Mouse (Mus musculus) brown adipose tissue, adult 24 weeks (tissue): ENCODE measurements around the gene Pm20d1. TPM values are rescaled to one million over a fixed set of nuclear protein-coding genes. Genes with fewer than 3 reads are reported as not detected.

Experiments used
- H3K27ac ChIP-seq: fragments of 200-500 bp; replicated peaks from 2 replicates; pipeline ENCODE4 v1.5.1; 2012; ENCODE audit warnings: low read depth, mild to moderate bottlenecking, low read length
- H3K4me1 ChIP-seq: fragments of 200-500 bp; 2 replicates; pipeline ENCODE4 v1.6.1; 2012; ENCODE audit warnings: low read length, mixed read lengths; ENCODE audit not compliant: control insufficient read depth, insufficient read depth, insufficient read length
- H3K4me3 ChIP-seq: fragments of 200-500 bp; 2 replicates; pipeline ENCODE4 v1.5.1; 2012; ENCODE audit warnings: low read depth, mild to moderate bottlenecking, low read length, moderate library complexity; ENCODE audit not compliant: insufficient read depth
- polyA plus RNA-seq: library from polyadenylated mRNA; stranded (reverse); fragments of >200 nt; gene quantifications from 2 replicates; pipeline ENCODE4 v1.2.4, GENCODE M21; 2012; ENCODE audit not compliant: missing spikeins, insufficient read depth, insufficient read length

Pm20d1 gene
- 17.1 and 26.4 TPM in 2 replicates for polyA plus RNA-seq

DNA sequence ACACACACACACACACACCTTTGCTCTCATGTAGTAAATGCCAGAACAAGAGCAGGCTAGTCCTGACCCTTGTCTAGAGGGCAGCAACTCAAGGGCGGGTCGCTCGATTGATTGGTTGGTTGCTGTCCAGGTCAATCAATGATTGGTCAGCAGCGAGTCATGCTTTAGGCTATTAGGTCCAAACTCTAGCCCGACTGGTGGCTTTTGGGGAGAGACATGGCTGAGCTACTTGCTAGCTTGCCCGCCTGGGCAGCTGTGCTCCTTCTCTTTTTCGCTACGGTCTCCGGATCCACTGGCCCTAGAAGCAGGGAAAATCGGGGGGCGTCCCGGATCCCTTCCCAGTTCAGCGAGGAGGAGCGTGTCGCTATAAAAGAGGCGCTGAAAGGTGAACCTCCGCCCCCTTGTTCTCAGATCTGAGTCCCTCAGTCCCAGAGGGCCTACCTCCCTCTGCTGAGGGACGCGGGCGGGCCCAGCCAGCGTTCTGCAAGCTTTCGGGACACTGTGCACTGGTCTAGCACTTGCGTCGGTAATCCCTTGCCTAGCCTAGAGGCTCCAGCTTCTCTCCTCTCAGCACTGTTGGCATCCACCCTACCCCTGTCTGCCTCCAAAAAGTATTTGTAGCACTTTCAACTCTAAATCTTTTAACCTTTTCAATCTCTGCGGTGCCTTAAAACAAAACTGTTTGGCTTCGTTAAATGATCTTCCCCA is at the start of gene Pm20d1:
TSS of gene Pm20d1 (plus strand) at position 180 of the 708 bp plus-strand sequence.
- Histone ChIP-seq H3K27ac (no peak within 1 kb of the TSS), H3K4me1 (no peaks in the 10 kb centered on the region), H3K4me3 (peak within 1 kb of the TSS; percentile 55)

DNA sequence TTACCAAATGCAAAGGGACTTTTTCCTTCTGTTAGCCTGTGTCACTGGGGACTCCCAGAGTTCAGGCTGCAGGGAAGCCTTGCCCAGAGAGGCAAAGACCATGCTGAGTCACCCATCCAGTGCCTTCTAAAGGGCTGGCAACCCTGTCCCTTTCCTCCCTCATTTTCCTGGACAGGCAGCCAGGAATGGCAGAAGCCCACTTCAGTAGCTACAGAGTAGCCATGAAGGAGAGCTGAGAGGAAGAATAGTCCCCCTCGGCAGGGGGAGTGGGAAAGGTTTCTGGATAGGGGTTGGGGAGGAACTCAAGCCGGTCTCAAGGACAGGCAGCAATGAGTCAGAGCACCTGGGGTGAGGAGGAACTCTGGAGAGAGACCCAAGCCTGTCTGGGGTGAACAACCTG is 49.4 kb upstream of the Pm20d1 start:
- H3K4me1 ChIP-seq: peaks cover 7% of the 10 kb centered on the region
- H3K27ac ChIP-seq: no peak overlapping the region

DNA sequence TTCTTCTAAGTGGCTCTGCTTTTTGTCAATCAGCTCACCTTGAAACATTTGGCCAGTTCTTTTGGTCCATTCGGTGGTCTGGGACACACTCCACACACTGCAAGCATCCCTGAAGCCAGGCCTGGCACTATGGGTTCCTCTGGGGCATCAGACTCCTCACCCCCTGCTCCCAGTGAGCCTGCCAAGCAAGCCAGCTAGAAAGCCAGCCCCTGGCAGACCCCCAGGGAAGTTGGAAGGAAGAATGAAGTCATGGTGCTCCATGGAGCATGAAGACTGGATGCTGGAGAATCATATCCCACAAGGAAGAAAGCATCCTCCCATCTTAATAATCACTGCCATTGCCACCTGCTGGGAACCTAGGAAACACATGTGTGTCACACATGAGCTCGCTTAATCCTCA is 48.5 kb upstream of the Pm20d1 start:
- Histone ChIP-seq H3K4me3 (no peak overlapping the region), H3K4me1 (peaks cover 7% of the 10 kb centered on the region), H3K27ac (no peak overlapping the region)

More for the DNA sequence above, 49.4 kb upstream of the Pm20d1 start:
- no peak overlapping the region for H3K4me3 ChIP-seq

DNA sequence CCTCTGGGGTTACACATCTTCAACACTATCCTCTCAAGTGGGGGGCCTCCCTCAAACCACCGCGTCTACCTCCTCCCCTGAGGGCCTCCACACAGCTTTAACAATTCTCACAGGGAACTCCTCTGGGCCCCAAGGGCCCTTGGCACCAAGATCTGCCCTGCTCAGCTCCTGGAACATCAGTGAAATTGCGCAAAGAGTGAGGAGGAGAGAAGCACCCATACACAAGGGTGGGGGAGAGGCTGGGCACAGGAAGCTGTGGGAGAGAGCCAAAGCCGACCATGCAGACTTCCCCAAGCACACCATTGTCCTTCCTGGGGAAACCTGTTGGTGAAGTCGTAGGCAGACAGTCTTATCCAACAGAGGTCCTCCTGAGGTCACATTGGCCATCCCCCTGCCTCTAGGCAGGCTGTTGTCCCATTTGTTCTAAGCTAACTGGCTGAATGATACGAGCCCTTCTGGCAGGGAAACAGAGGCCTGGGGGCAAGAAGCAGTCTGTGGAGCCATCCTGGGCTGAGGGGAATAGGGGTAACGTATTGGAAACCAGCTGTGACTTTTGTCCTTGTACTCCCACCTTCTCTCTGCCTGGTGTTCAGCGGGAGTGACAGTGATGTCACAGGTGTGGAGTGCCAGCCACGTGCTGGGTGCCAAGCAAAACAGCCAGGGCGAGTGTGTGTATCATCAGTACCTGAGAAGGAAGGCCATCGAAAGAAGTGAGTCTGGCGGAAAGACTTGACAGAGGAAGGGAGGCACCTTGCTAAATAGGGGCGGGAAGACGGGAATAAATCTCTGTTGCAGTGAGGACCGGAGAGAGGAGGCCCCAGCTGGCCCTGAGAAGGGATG is 47.3 kb upstream of the Pm20d1 start:
- H3K4me1 ChIP-seq: peaks cover 7% of the 10 kb centered on the region
- no peak overlapping the region for H3K27ac ChIP-seq
- no peak overlapping the region for H3K4me3 ChIP-seq

DNA sequence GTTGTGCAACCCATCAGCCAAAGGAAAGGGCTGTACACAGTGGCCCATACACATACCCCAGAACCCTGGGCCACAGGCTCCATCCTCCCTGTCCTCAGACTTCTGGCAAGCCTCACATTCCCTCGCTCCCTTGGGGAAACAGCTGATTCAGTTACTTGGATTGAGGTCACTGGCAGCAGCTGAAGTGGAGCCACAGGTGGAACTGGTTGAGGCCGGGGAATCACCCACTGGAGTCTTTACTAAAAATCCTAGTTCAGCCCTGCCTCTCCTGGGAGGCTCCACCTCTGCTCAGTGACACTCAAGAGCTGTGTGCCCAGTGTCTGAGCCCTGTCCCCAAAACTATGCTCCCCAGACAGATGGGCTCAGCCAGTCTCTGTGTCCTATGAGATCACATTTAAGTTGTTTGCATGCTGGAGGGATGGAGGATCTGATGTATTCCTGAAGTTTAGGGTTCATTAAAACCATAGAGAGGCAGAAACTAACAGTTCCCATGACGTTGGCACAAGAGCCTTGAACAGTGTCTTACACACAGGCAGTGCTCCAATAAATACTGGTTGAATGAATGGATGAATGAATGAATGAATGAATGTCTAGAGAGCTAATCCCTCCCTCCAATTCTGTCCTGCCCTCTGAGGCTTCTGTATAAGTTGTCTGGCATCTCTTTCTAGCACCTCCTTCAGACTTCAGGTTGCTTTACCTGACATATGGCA is 45.8 kb upstream of the Pm20d1 start:
- no peak overlapping the region for H3K4me3 ChIP-seq
- H3K4me1 ChIP-seq: peaks cover 7% of the 10 kb centered on the region
- H3K27ac ChIP-seq: no peak overlapping the region

DNA sequence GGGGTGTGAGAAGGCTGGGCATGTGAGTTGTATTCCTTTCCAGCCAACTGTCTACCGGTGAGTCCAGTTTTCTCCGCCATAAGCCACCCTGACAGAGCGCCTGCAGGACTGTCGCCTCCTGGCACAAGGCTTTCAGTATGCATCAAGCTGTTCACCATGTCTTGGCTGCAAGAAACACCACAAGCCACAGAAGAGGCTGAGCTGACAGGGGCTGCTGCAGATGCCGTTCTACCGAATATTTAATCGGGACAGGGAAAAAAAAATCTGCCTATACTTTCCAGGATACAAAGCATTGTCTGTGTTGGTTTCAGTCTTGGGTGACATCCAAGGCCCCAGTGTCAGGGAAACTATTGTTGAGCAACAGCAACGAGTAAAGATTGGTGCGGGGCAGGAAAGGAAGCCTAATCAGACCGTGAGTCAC is 45.3 kb upstream of the Pm20d1 start:
- H3K4me3 ChIP-seq: no peak overlapping the region
- H3K27ac ChIP-seq: no peak overlapping the region
- peaks cover 7% of the 10 kb centered on the region for H3K4me1 ChIP-seq

DNA sequence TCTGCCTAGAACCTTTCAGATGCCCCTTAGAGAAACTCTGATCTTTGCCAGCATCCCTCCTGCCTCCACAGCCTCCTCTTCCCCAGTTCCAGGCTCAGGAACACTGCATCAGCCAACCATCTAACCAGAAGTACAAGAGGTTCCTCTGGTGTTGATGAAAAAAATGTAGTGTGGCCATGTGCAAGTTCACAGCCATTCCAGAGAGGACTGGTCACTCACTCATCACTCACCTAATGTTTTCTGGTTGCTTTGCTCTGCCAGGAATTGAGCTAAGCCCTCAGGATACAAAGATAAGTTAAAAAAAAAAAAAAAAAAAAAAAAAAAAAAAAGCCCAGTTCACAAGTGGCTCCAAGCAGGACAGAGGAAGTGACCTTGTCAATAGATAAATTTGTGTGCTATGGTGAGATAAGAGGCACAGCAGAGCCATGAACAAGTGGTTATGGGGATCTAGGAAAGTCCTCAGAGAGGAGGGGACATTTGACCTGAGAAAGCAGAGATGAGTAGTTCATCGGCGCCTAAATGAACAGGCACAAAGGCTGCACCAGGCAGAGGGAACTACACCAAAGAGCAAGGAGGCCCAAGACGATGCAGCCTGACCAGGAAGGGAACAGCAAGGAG is 42.9 kb upstream of the Pm20d1 start:
- peaks cover 7% of the 10 kb centered on the region for H3K4me1 ChIP-seq
- H3K4me3 ChIP-seq: no peak overlapping the region
- H3K27ac ChIP-seq: no peak overlapping the region

DNA sequence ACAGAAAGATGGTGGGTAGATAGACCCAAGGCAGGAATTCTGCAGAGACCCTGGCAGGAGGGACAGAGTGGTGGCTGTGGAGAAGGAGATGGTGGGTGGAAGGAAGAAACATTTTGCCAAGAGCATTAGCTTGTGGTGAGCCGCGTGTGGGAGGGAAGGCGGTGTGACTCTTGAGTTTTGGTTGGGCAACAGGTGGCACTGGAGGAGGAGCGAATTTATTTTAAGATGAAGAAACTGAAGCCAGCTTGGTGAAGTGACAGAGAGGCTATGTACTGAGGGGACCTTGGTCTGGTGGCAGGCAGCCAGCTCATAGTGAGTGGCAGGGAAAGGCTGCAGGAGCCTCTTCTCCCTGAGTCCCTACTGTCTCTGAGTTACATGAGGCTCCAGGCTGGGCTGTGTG is 42.3 kb upstream of the Pm20d1 start:
- no peak overlapping the region for H3K4me3 ChIP-seq
- H3K4me1 ChIP-seq: peaks cover 7% of the 10 kb centered on the region
- H3K27ac ChIP-seq: no peak overlapping the region

DNA sequence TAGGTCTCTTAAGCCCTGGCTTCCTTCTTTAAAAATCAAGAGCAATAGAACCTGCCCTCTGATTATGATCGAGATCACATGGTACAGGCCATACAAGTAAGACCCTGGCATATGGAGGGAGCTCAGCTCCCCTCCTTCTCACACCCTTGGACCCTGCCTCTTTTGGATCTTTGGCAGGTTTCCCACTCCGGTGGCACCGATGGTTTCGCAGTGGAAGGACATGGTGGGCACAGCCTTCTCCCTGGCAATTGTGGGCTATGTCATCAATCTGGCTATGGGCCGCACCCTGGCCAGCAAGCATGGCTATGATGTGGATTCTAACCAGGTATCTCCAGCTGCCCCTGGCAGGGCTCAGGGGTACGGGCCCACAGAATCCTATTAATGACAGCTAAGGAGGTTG is 40.0 kb upstream of the Pm20d1 start:
- no peak overlapping the region for H3K4me3 ChIP-seq
- peaks cover 2% of the 10 kb centered on the region; the same call in 1 of the 2 replicates for H3K4me1 ChIP-seq
- H3K27ac ChIP-seq: no peak overlapping the region

DNA sequence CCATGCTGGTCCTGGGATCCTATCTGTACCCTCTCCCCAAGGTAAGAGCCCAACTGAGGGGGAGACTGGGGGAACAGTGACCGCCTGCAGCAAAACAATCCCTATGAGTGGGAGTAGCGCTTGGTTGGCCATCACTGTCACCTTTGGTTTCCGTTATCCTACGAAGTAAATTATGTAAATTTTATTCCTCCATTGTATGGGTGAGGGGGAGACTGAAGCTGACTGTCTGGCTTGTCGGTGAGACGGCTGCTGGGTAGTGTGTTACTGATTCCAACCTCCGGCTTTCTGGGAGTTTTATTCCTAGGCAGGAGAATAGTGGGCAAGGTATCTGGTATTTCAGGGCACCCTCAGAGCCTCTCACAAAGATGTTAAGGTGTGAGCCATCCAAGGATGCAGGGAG is 38.4 kb upstream of the Pm20d1 start:
- peaks cover 2% of the 10 kb centered on the region; the same call in 1 of the 2 replicates for H3K4me1 ChIP-seq
- H3K4me3 ChIP-seq: no peak overlapping the region
- H3K27ac ChIP-seq: no peak overlapping the region

DNA sequence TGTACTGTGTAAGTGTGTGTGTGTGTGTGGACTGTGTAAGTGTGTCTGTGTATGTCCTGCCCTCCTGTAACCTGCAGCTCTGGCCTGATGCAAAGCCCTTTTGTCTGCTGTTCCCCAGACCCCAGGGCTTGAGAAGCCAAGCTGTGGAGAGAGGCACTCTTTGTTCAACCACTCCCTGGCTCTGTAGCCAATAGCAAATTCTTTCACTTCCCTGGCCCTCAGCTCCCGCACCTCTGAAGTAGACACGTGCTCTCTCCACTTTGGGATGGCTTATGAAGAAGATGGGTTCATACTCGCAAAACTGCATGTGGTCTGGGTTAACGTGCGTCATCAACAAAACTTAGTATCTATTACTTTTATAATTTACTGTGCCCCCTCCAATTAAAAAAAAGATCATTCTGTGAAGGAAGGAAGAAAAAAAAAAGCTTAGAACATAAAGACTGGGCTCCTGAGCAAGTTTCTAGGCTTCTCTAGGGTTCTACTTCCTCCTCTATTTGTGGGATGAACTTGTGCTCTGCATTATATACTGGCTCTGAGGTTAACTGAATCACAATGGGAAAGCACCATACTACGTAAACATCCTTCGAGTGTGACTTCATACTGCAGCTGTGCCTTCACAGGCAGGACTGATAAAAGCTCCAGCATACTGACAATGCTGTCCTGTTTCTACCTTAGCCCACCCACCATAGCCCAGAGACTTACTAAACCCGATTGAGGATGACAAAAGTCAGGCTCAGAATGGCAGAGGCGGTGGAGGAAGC is 37.3 kb upstream of the Pm20d1 start:
- H3K4me1 ChIP-seq: peaks cover 2% of the 10 kb centered on the region; the same call in 1 of the 2 replicates
- no peak overlapping the region for H3K4me3 ChIP-seq
- no peak overlapping the region for H3K27ac ChIP-seq

DNA sequence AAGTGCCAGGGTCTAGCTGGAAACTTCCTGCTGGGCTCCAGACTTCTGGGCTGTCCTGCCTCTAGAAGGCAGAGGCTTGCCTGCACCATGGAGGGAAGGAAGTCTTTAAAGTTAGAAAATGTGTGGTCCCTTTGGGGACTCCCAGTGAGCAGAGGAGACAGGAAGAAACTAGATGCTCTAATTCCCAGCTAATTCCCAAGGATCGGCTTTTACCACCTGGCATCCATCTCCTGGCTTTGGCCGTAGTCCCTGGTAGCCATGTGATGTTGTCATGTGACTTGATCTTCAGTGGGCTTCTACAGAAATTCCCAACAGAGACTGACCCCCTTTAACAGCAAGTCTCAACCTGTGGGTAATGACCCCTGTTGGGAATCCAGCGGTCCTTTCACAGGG is 36.8 kb upstream of the Pm20d1 start:
- Histone ChIP-seq H3K4me1 (peaks cover 2% of the 10 kb centered on the region; the same call in 1 of the 2 replicates), H3K4me3 (no peak overlapping the region), H3K27ac (no peak overlapping the region)

DNA sequence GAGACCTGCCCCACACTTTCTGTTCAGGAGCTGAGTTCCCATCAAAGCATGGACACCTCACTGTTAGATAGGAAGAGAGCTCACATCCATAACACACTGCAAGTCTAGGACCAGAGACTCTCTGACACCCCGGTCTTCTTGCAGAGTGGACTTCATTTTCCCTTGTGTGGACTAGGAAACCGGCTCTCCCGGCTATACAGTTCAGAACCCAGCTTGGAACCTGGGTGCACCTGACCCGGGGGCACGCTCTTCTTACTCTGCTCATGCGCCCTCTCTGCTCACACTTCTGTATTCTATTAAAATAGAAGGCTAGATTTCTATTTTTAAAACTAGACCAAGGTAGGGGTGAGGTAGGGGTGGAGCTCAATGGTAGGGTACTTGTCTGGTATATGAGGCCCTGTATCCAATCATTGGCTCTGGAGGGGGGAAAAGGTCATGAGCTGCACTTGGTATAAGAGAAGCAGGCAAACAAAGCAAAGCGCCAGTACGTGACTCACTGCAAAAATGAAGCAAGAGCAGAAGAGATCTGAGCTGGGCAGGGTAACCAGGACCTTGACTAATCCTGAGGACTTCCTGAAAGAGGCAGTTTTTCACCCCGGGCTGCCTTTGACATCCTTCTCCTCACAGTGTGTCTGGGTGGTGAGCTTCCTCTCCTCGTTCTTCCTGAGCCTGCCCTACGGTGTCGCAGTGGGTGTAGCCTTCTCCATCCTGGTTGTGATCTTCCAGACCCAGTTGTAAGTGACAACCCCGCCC is 35.9 kb upstream of the Pm20d1 start:
- H3K4me3 ChIP-seq: no peak overlapping the region
- no peak overlapping the region for H3K27ac ChIP-seq
- H3K4me1 ChIP-seq: peaks cover 2% of the 10 kb centered on the region; the same call in 1 of the 2 replicates

DNA sequence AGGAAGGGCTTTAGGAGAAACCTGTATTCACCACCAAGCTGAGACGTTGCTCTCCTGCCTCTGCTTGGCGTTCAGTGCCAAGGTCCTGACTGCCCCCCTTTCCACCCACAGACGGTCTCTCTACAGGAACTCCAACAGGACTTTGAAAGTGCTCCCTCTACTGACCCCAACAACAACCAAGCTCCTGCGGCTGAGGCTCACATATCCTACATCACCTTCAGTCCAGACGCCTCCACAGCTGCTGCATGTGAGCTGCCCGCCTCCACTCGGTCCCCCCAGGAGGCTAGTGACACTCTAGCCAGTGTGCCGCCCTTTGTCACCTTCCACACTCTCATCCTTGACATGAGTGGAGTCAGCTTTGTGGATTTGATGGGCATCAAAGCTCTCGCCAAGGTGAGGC is 33.5 kb upstream of the Pm20d1 start:
- Histone ChIP-seq H3K4me3 (no peak overlapping the region), H3K27ac (no peak overlapping the region), H3K4me1 (peaks cover 2% of the 10 kb centered on the region; the same call in 1 of the 2 replicates)
